Mouse (Mus musculus) liver, adult 2 months (tissue): ENCODE data around the gene Mtf1. TPM values are rescaled to one million over a fixed set of nuclear protein-coding genes. Genes with fewer than 3 reads are reported as not detected.
A peak's percentile ranks its signal among the peaks of the same experiment; 100 is the strongest.

ENCODE experiments used
- DNase-seq: peaks from one replicate; pipeline ENCODE4 v3.0.0-alpha.2; 2011; ENCODE audit warnings: low read depth, low spot score; ENCODE audit errors: extremely low read depth
- H3K27ac ChIP-seq: fragments of 200-500 bp; replicated peaks from 2 replicates; pipeline ENCODE4 v1.5.1; 2012; ENCODE audit warnings: low read depth, mild to moderate bottlenecking, control low read depth, inconsistent platforms, low read length; ENCODE audit not compliant: insufficient read depth
- H3K27me3 ChIP-seq: fragments of 200-500 bp; 2 replicates; pipeline ENCODE4 v1.6.1; 2012; ENCODE audit warnings: mild to moderate bottlenecking, moderate library complexity, low read length, inconsistent platforms; ENCODE audit not compliant: control insufficient read depth, insufficient read depth
- H3K36me3 ChIP-seq: fragments of 200-500 bp; 2 replicates; pipeline ENCODE4 v1.6.1; 2012; ENCODE audit warnings: low read length, inconsistent platforms; ENCODE audit not compliant: control insufficient read depth, insufficient read depth
- H3K4me1 ChIP-seq: fragments of 200-500 bp; 2 replicates; pipeline ENCODE4 v1.6.1; 2011; ENCODE audit warnings: low read length; ENCODE audit not compliant: control insufficient read depth, insufficient read depth
- H3K4me3 ChIP-seq: fragments of 200-500 bp; 2 replicates; pipeline ENCODE4 v1.5.1; 2011; ENCODE audit warnings: low read depth, mild to moderate bottlenecking, control low read depth, low read length, moderate library complexity; ENCODE audit not compliant: insufficient read depth
- H3K79me2 ChIP-seq: fragments of 200-500 bp; 2 replicates; pipeline ENCODE4 v1.6.1; 2012; ENCODE audit warnings: inconsistent platforms, mild to moderate bottlenecking, low read length, moderate library complexity; ENCODE audit not compliant: control insufficient read depth, insufficient read depth
- H3K9ac ChIP-seq: fragments of 200-500 bp; 2 replicates; pipeline ENCODE4 v1.6.1; 2012; ENCODE audit warnings: low read depth, mild to moderate bottlenecking, control low read depth, inconsistent platforms, low read length
- CTCF ChIP-seq: fragments of 200-500 bp; IDR thresholded peaks from 2 replicates; pipeline ENCODE4 v1.5.1; 2011; ENCODE audit warnings: low read depth, low read length, control low read depth
- POLR2A ChIP-seq: fragments of 200-500 bp; IDR thresholded peaks from 2 replicates; pipeline ENCODE4 v1.6.1; 2011; ENCODE audit warnings: low read length, control low read depth; ENCODE audit not compliant: insufficient read depth; ENCODE audit errors: extremely low read depth
- WGBS: fragments of 180-500 bp; shearing (Covaris S2); methylation state at CpG from one replicate; pipeline ENCODE4 v1.1.7; 2018; 5-methylcytosine and 5-hydroxymethylcytosine counted together
- polyA plus RNA-seq: library from polyadenylated mRNA; depleted of rRNA; stranded (reverse); fragments of >200 nt; gene quantifications from 2 replicates; pipeline ENCODE4 v1.2.3, GENCODE M21; 2012
- total RNA-seq: library from RNA; depleted of rRNA; stranded (reverse); fragments of >200 nt; gene quantifications from 2 replicates; pipeline ENCODE4 v1.2.3, GENCODE M21; 2014

Mtf1 gene
- total and polyA plus RNA-seq, 2 experiments, result 4.3 to 5.1 TPM

GRCm38 (mm10) chr4:124762858-124763452 lies 38.9 kb upstream of the Mtf1 start:
- Histone ChIP-seq H3K4me3 (no peak overlapping the region), H3K9ac (no peak overlapping the region), H3K27ac (peak overlapping the region; percentile 20; the same call in 1 of the 2 replicates), H3K27me3 (no peaks in the 10 kb centered on the region), H3K4me1 (peaks cover 33% of the 10 kb centered on the region), H3K36me3 (no peaks in the 10 kb centered on the region), H3K79me2 (peaks cover 42% of the 10 kb centered on the region)
- peak; percentile 72 for DNase-seq
- WGBS, result 84% methylated on average over 6 of the region's 6 CpGs
- TF ChIP-seq CTCF (no peak), POLR2A (no peak)

DNA sequence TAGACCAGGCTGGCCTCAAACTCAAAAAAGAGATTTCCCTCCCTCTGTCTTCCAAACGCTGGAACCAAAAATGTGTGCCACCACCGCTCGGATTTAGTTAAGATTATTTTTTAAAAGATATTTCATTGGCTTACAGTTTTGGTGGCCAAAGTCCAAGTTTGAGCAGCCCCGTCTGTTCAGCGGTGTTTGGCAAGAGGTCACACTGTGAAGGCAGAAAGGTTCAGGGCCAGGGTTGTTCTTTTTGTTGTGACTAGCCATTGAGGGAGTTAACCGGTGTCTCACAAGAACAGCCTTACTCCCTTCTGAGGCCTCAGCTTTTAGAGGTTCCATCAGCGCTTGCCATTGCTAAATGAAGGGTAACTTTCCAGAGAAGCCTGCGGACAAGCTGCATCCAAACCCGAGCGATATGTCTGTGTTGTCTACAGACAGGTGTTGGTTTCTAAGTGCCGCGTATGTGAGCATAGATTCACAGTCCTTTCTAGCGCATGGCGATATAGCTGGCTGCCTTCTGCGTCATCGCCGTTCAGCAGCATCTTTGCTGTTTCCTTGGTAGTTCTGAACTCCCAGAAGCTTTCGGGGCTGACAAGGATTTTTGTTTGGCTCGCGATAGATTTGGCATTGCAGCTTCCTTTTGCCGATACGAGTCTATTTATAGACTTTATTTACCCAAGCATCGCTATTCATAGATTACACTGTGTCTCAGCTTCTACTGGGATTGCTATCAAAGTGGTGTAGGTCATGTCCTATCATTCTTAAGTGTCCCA lies 35.9 kb upstream of the Mtf1 start:
- peak overlapping the region; percentile 41 for H3K9ac ChIP-seq
- 6% methylated on average over 23 of the region's 23 CpGs for WGBS
- TF ChIP-seq CTCF, result no peak
- no peak for TF ChIP-seq POLR2A
- H3K4me3 ChIP-seq, result peak overlapping the region; percentile 2; the same call in 1 of the 2 replicates
- peaks cover 26% of the 10 kb centered on the region for H3K4me1 ChIP-seq
- peak; percentile 86 for DNase-seq
- H3K36me3 ChIP-seq, result no peaks in the 10 kb centered on the region
- peaks cover 66% of the 10 kb centered on the region for H3K79me2 ChIP-seq
- H3K27me3 ChIP-seq, result no peaks in the 10 kb centered on the region
- peak overlapping the region; percentile 92 for H3K27ac ChIP-seq

DNA sequence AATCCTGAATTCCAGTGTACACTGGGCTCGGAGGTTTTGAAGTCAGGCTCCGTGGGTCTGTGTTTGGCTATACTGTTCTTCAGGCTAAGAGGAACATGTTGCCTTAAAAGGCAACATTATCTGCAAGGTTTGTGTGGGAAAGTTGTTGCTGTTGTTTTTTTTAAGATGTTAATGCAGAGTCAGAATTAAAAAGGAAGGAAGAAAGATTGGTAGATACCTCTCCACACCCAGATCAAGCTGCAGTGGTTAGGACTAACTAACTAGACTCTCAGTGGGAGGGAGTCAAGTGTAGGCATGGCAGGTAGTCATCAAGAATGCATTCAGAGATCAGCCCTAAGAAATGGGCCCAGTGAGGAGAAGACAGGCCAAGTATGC lies 35.4 kb upstream of the Mtf1 start:
- H3K79me2 ChIP-seq, result peaks cover 64% of the 10 kb centered on the region
- 10% methylated on average over 2 of the region's 2 CpGs for WGBS
- H3K9ac ChIP-seq, result no peak overlapping the region
- H3K4me1 ChIP-seq, result peaks cover 23% of the 10 kb centered on the region
- DNase-seq, result no peak
- no peaks in the 10 kb centered on the region for H3K27me3 ChIP-seq
- peak overlapping the region; percentile 92 for H3K27ac ChIP-seq
- no peaks in the 10 kb centered on the region for H3K36me3 ChIP-seq
- H3K4me3 ChIP-seq, result no peak overlapping the region
- no peak for TF ChIP-seq POLR2A
- no peak for TF ChIP-seq CTCF

DNA sequence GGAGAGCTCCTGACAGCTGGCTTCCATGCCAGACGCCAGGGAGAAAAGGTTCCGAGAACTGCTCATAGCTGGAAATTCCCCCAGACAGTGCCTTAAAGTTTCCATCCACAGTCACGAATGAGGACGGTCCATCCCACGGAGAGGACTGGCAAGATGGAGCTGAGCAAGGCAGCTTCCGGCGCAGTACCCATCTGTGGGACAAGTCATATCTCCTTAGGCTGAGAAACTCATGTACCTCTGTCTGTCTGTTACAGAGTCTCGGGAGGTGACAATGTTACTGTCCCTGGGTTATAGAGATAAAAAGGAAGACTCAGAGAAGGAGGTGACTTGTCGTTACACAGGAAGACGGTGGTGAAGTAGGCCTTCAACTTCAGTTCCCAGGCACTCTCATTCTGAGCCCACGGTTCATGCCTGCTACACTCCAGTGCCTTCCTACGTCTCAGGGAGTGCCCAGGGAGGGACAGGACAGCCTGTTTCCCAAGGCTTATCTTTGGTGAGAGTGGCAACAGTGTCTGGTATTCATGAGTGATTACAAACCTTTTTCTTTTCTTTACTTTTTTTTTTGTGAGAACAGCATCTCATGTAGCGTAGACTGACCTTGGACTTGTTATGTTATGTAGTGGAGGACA lies 32.8 kb upstream of the Mtf1 start:
- 83% methylated on average over 13 of the region's 13 CpGs for WGBS
- no peak overlapping the region for H3K27ac ChIP-seq
- TF ChIP-seq CTCF, result no peak
- TF ChIP-seq POLR2A, result no peak
- H3K36me3 ChIP-seq, result no peaks in the 10 kb centered on the region
- no peak for DNase-seq
- H3K4me3 ChIP-seq, result no peak overlapping the region
- H3K27me3 ChIP-seq, result no peaks in the 10 kb centered on the region
- peaks cover 26% of the 10 kb centered on the region for H3K4me1 ChIP-seq
- peaks cover 50% of the 10 kb centered on the region for H3K79me2 ChIP-seq
- no peak overlapping the region; the same call in 1 of the 2 replicates for H3K9ac ChIP-seq

DNA sequence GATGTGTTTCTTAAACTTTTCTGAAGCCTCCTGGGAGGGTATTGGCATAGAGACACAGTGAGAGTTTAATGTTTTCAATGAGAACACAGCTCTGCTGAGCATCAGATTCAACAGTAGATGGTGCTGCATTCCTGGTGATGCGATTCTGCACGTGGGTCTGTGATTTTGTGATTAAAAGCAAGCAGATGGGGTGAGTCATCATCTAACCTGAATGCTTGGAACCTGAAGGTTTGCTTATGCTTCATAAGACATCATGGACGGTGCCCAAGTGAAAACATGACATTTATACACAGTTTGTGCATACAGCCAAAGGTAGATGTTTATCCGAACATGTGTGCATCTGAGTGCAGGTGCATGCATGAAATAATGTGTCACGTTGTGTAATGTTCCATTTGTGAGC lies 31.3 kb upstream of the Mtf1 start:
- no peaks in the 10 kb centered on the region for H3K27me3 ChIP-seq
- H3K4me1 ChIP-seq, result peaks cover 17% of the 10 kb centered on the region
- DNase-seq, result no peak
- H3K9ac ChIP-seq, result no peak overlapping the region
- H3K27ac ChIP-seq, result no peak overlapping the region
- no peak for TF ChIP-seq CTCF
- no peak for TF ChIP-seq POLR2A
- H3K79me2 ChIP-seq, result peaks cover 50% of the 10 kb centered on the region
- H3K36me3 ChIP-seq, result no peaks in the 10 kb centered on the region
- WGBS, result 75% methylated on average over 5 of the region's 5 CpGs
- H3K4me3 ChIP-seq, result no peak overlapping the region

GRCm38 (mm10) chr4:124772125-124772524 lies 29.8 kb upstream of the Mtf1 start:
- no peak for TF ChIP-seq CTCF
- TF ChIP-seq POLR2A, result no peak
- Histone ChIP-seq H3K9ac (no peak overlapping the region), H3K27ac (peak overlapping the region; percentile 10), H3K4me1 (peaks cover 7% of the 10 kb centered on the region), H3K79me2 (peaks cover 48% of the 10 kb centered on the region), H3K4me3 (no peak overlapping the region), H3K27me3 (no peaks in the 10 kb centered on the region), H3K36me3 (peaks cover 4% of the 10 kb centered on the region)
- DNase-seq, result no peak
- 71% methylated on average over 4 of the region's 4 CpGs for WGBS
